Mouse (Mus musculus) naive thymus-derived CD4-positive, alpha-beta T cell, adult 5 months (primary cell): ENCODE data around the gene Polr1b. TPM values are rescaled to one million over a fixed set of nuclear protein-coding genes. Genes with fewer than 3 reads are reported as not detected.

Experiments
- polyA plus RNA-seq: library from polyadenylated mRNA; unstranded; fragments of 100-300 nt; shearing (Covaris generic); gene quantifications from one replicate; pipeline ENCODE4 v1.2.1, GENCODE M21; 2017

The Polr1b gene
- polyA plus RNA-seq, result 30.8 TPM

GRCm38 (mm10) chr2:129100784-129101310 is at the start of gene Polr1b:
Gene Polr1b, plus strand, starts transcription at chr2:129100995.

GRCm38 (mm10) chr2:129065437-129066282 is 35.1 kb upstream of the Polr1b start, which contains the start of gene Ttl:
Gene Ttl, plus strand, starts transcription at chr2:129065942.

GRCm38 (mm10) chr2:129129412-129129929 is 28.7 kb downstream of the Polr1b start, which contains the start of gene Chchd5:
Gene Chchd5, plus strand, starts transcription at chr2:129129700.

Other genes starting within 250 kb of the Polr1b start
- not detected for gene Fbln7, start 238.0 kb upstream of the Polr1b start, polyA plus RNA-seq
- 13.0 TPM for gene Zc3h8, start 156.9 kb upstream of the Polr1b start, polyA plus RNA-seq
- 5.4 TPM for gene Zc3h6, start 133.6 kb upstream of the Polr1b start, polyA plus RNA-seq
- 7.7 TPM for gene Gm10762, start 133.3 kb upstream of the Polr1b start, polyA plus RNA-seq
- 0.07 TPM for gene Vinac1, start 52.8 kb upstream of the Polr1b start, polyA plus RNA-seq
- 5.9 TPM for gene Ttl, start 35.1 kb upstream of the Polr1b start, polyA plus RNA-seq
- 11.6 TPM for gene Chchd5, start 28.7 kb downstream of the Polr1b start, polyA plus RNA-seq
- gene Slc20a1, start 97.8 kb downstream of the Polr1b start, polyA plus RNA-seq, result 138 TPM
- gene Ckap2l, start 196.2 kb downstream of the Polr1b start, polyA plus RNA-seq, result 0.44 TPM
- gene Il1a, start 209.0 kb downstream of the Polr1b start, polyA plus RNA-seq, result not detected